Mouse (Mus musculus): ENCODE results near the gene Gkn2. TPM values are rescaled to one million over a fixed set of nuclear protein-coding genes. Genes with fewer than 3 reads are reported as not detected.

The Gkn2 gene
- polyA plus RNA-seq, 1 experiment from 2014 or later = not detected

DNA sequence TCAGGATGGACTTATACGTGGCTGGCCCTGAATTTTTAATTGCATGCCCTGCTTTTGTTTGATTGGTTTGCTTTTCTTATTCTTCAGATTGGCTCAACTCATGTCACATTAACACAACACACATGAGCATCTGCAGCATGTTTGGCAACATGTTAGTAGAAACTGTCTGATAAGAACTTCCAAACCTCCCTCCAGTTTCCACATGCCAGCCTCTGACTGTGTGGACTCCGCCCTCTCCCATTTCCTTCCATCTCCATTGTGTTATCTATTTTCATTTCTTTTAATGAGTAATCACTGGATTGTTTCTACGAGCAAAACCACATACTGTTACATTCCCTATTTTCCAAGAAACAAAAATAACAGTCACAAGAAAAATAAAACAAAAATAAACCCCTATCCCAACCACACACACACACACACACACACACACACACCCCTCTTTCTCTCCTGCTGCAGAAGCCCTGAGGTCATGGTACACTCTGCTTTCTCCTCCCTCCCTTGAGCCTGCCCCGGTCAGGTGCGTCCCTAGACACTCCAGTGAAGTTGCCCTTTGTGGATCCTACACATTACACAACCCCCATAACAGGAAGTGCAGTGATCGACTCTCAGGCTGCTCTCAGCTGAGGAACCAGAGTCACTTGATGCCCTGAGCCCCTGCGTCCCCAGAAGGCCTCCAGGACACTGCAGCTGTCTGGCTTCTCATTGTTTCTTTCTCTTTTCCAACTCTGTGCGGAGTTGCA is 20.5 kb downstream of the Gkn2 start:
- 56% methylated on average over 8 of the region's 8 CpGs for WGBS
- peaks cover 7% of the 10 kb centered on the region for H3K4me1 ChIP-seq (ENCODE audit: control insufficient read depth, insufficient read depth, low read length)
- no peaks in the 10 kb centered on the region for H3K9me3 ChIP-seq (ENCODE audit: control insufficient read depth, low read length)
- no peaks in the 10 kb centered on the region for H3K36me3 ChIP-seq (ENCODE audit: control insufficient read depth, insufficient read depth, low read length)
- no peak overlapping the region for H3K27ac ChIP-seq (ENCODE audit: low read length)
- H3K27me3 ChIP-seq (replicated peaks; ENCODE audit: control insufficient read depth, insufficient read depth, low read length) = no peaks in the 10 kb centered on the region
- H3K9ac ChIP-seq (ENCODE audit: low read depth, low read length) = no peak overlapping the region
- no peak overlapping the region for H3K4me3 ChIP-seq (ENCODE audit: low read length)
- H3K4me2 ChIP-seq (ENCODE audit: low read depth, low read length) = no peak overlapping the region
- peak; percentile 94 for ATAC-seq

GRCm38 (mm10) chr6:87394783-87395182 is 21.6 kb downstream of the Gkn2 start:
- Histone ChIP-seq H3K4me3 (ENCODE audit: low read length) (no peak overlapping the region), H3K27me3 (replicated peaks; ENCODE audit: control insufficient read depth, insufficient read depth, low read length) (no peaks in the 10 kb centered on the region), H3K4me2 (ENCODE audit: low read depth, low read length) (no peak overlapping the region), H3K27ac (ENCODE audit: low read length) (no peak overlapping the region), H3K4me1 (ENCODE audit: control insufficient read depth, insufficient read depth, low read length) (peaks cover 4% of the 10 kb centered on the region; the same call in 1 of the 2 replicates), H3K9ac (ENCODE audit: low read depth, low read length) (no peak overlapping the region), H3K9me3 (ENCODE audit: control insufficient read depth, low read length) (no peaks in the 10 kb centered on the region), H3K36me3 (ENCODE audit: control insufficient read depth, insufficient read depth, low read length) (no peaks in the 10 kb centered on the region)
- ATAC-seq = no peak
- 87% methylated on average over 9 of the region's 9 CpGs for WGBS

- Histone ChIP-seq H3K27me3 (replicated peaks; ENCODE audit: control insufficient read depth, insufficient read depth, low read length) (no peaks in the 10 kb centered on the region), H3K9me3 (ENCODE audit: control insufficient read depth, low read length) (no peaks in the 10 kb centered on the region), H3K36me3 (ENCODE audit: control insufficient read depth, insufficient read depth, low read length) (no peaks in the 10 kb centered on the region), H3K27ac (ENCODE audit: low read length) (no peak overlapping the region), H3K4me3 (ENCODE audit: low read length) (no peak overlapping the region), H3K4me1 (ENCODE audit: control insufficient read depth, insufficient read depth, low read length) (no peaks in the 10 kb centered on the region), H3K4me2 (ENCODE audit: low read depth, low read length) (no peak overlapping the region), H3K9ac (ENCODE audit: low read depth, low read length) (no peak overlapping the region)
- 1% methylated on average over 5 of the region's 5 CpGs for WGBS
- ATAC-seq = no peak
Measured at GRCm38 (mm10) chr6:87399137-87399536, 26.0 kb downstream of the Gkn2 start.

- no peak overlapping the region for H3K9ac ChIP-seq (ENCODE audit: low read depth, low read length)
- no peaks in the 10 kb centered on the region for H3K27me3 ChIP-seq (replicated peaks; ENCODE audit: control insufficient read depth, insufficient read depth, low read length)
- H3K27ac ChIP-seq (ENCODE audit: low read length) = no peak overlapping the region
- 63% methylated on average over 4 of the region's 4 CpGs for WGBS
- H3K4me3 ChIP-seq (ENCODE audit: low read length) = no peak overlapping the region
- ATAC-seq = no peak
- H3K36me3 ChIP-seq (ENCODE audit: control insufficient read depth, insufficient read depth, low read length) = no peaks in the 10 kb centered on the region
- H3K4me1 ChIP-seq (ENCODE audit: control insufficient read depth, insufficient read depth, low read length) = no peaks in the 10 kb centered on the region
- H3K4me2 ChIP-seq (ENCODE audit: low read depth, low read length) = no peak overlapping the region
- no peaks in the 10 kb centered on the region for H3K9me3 ChIP-seq (ENCODE audit: control insufficient read depth, low read length)
Measured at GRCm38 (mm10) chr6:87399886-87400566, 26.9 kb downstream of the Gkn2 start.

GRCm38 (mm10) chr6:87401456-87401855 is 28.3 kb downstream of the Gkn2 start:
- no peak for ATAC-seq
- H3K27me3 ChIP-seq (replicated peaks; ENCODE audit: control insufficient read depth, insufficient read depth, low read length) = no peaks in the 10 kb centered on the region
- H3K9me3 ChIP-seq (ENCODE audit: control insufficient read depth, low read length) = no peaks in the 10 kb centered on the region
- no peaks in the 10 kb centered on the region for H3K36me3 ChIP-seq (ENCODE audit: control insufficient read depth, insufficient read depth, low read length)
- WGBS = 44% methylated on average over 6 of the region's 6 CpGs
- no peak overlapping the region for H3K27ac ChIP-seq (ENCODE audit: low read length)
- no peak overlapping the region for H3K9ac ChIP-seq (ENCODE audit: low read depth, low read length)
- no peaks in the 10 kb centered on the region for H3K4me1 ChIP-seq (ENCODE audit: control insufficient read depth, insufficient read depth, low read length)
- H3K4me3 ChIP-seq (ENCODE audit: low read length) = no peak overlapping the region
- H3K4me2 ChIP-seq (ENCODE audit: low read depth, low read length) = no peak overlapping the region

DNA sequence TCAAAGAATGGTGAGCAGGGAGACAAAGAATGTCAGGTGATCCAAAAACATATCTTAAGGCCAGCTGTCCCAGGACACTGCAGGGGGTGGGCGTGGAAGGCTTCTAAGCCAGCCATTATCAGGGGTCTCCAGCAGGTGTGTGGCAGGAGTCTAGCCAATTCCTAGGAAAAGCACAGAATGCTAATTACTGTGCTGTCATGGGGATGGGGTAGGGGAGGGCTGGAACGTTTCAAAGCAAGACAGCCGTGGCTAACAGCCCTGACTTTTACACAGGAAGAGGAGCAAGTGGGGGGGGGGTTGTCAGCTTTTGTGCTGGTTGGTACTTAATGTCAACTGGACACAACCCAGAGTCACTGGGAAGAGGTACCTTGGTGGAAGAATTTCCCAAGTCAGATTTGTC is 38.9 kb downstream of the Gkn2 start:
- Histone ChIP-seq H3K9ac (ENCODE audit: low read depth, low read length) (no peak overlapping the region), H3K27ac (ENCODE audit: low read length) (no peak overlapping the region), H3K4me3 (ENCODE audit: low read length) (no peak overlapping the region), H3K36me3 (ENCODE audit: control insufficient read depth, insufficient read depth, low read length) (no peaks in the 10 kb centered on the region), H3K4me1 (ENCODE audit: control insufficient read depth, insufficient read depth, low read length) (no peaks in the 10 kb centered on the region), H3K9me3 (ENCODE audit: control insufficient read depth, low read length) (no peaks in the 10 kb centered on the region), H3K27me3 (replicated peaks; ENCODE audit: control insufficient read depth, insufficient read depth, low read length) (no peaks in the 10 kb centered on the region), H3K4me2 (ENCODE audit: low read depth, low read length) (no peak overlapping the region)
- ATAC-seq = no peak
- 33% methylated on average over 3 of the region's 3 CpGs for WGBS

DNA sequence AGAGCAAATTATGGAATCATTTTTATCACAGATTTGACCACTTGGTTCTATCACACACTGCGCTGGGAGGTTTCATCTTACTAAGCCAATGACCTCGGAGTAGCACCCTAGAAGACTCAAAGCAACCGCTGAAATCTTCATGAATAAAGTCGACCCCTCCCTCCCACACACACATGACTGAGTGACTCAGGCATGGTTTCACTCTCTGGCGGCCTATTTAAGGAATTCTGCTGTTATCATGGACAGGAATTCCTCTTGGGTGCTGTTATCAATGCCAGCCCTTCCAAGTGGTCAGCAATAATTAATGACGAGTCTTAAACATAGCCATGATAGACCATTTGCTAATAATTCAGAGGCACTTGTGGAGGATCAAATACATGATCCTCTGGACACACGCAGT is 49.1 kb downstream of the Gkn2 start:
- WGBS = 68% methylated on average over 7 of the region's 7 CpGs
- Histone ChIP-seq H3K4me3 (ENCODE audit: low read length) (no peak overlapping the region), H3K27me3 (replicated peaks; ENCODE audit: control insufficient read depth, insufficient read depth, low read length) (no peaks in the 10 kb centered on the region), H3K36me3 (ENCODE audit: control insufficient read depth, insufficient read depth, low read length) (no peaks in the 10 kb centered on the region), H3K9me3 (ENCODE audit: control insufficient read depth, low read length) (no peaks in the 10 kb centered on the region), H3K4me1 (ENCODE audit: control insufficient read depth, insufficient read depth, low read length) (no peaks in the 10 kb centered on the region), H3K27ac (ENCODE audit: low read length) (no peak overlapping the region), H3K4me2 (ENCODE audit: low read depth, low read length) (no peak overlapping the region), H3K9ac (ENCODE audit: low read depth, low read length) (no peak overlapping the region)
- no peak for ATAC-seq

DNA sequence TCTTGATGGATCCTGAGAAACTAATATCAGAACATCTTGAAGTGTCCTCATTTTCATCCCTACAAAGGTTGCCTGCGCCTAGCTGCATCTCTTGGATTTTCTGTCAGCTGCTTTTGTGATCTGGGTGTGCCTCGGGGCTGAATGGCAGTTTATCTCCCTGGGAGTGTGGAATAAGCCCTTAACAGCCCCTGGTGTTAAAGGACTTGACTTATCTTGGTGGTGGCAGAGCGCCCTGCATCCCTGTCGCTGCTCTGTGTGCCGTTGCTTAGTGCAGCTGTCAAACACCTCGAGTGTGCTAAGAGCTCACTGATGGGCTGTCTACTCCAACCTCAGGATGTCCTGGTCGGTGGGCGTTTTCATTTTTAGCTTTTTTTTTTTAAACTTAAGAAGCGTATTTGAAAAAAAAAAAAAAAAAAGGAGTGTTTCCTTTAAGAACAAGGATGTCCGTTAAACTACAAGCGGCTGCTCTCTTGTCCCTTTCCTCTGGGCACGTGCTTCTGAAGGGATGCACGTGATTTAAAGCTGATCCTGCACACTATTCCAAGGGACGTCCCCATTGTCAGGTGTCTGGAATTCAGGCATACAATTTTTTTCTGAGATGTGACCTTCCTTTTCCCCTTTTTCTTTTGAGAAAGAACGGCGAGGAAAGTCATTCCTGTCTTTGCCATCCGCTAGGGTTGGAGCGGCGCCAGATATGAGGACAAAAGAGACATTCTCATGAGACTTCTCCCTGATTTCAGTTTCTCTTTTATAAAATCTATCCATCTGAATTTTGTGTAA is 51.1 kb downstream of the Gkn2 start:
- no peak overlapping the region for H3K27ac ChIP-seq (ENCODE audit: low read length)
- no peaks in the 10 kb centered on the region for H3K9me3 ChIP-seq (ENCODE audit: control insufficient read depth, low read length)
- no peaks in the 10 kb centered on the region for H3K27me3 ChIP-seq (replicated peaks; ENCODE audit: control insufficient read depth, insufficient read depth, low read length)
- H3K9ac ChIP-seq (ENCODE audit: low read depth, low read length) = no peak overlapping the region
- no peak overlapping the region for H3K4me2 ChIP-seq (ENCODE audit: low read depth, low read length)
- WGBS = 51% methylated on average over 19 of the region's 19 CpGs
- H3K4me3 ChIP-seq (ENCODE audit: low read length) = no peak overlapping the region
- H3K4me1 ChIP-seq (ENCODE audit: control insufficient read depth, insufficient read depth, low read length) = no peaks in the 10 kb centered on the region
- no peaks in the 10 kb centered on the region for H3K36me3 ChIP-seq (ENCODE audit: control insufficient read depth, insufficient read depth, low read length)
- ATAC-seq = no peak

DNA sequence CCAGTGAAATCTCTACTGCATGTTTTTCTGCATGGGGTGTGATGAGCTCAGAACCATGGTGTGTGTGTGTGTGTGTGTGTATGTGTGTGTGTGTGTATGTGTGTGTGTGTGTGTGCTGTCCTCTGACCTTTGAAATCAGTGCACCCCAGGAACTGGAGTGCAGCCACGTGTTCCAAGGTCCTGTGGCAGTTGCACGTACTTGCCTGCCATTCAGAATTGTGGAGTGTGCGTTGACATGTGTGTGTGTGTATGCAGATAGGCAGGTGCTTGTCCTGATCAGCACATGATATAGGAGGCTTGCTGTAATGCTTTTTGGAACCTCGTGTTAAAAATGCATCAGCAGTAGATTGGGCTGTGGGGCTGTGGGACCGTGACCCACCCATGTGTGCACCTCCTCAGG is 53.8 kb downstream of the Gkn2 start:
- Histone ChIP-seq H3K27ac (ENCODE audit: low read length) (no peak overlapping the region), H3K4me1 (ENCODE audit: control insufficient read depth, insufficient read depth, low read length) (no peaks in the 10 kb centered on the region), H3K4me3 (ENCODE audit: low read length) (no peak overlapping the region), H3K9ac (ENCODE audit: low read depth, low read length) (no peak overlapping the region), H3K9me3 (ENCODE audit: control insufficient read depth, low read length) (no peaks in the 10 kb centered on the region), H3K4me2 (ENCODE audit: low read depth, low read length) (no peak overlapping the region), H3K36me3 (ENCODE audit: control insufficient read depth, insufficient read depth, low read length) (no peaks in the 10 kb centered on the region), H3K27me3 (replicated peaks; ENCODE audit: control insufficient read depth, insufficient read depth, low read length) (no peaks in the 10 kb centered on the region)
- no peak for ATAC-seq
- whole genome bisulfite sequencing = 81% methylated on average over 5 of the region's 5 CpGs
